Mouse (Mus musculus): ENCODE results near the gene B4galt2.

DNA sequence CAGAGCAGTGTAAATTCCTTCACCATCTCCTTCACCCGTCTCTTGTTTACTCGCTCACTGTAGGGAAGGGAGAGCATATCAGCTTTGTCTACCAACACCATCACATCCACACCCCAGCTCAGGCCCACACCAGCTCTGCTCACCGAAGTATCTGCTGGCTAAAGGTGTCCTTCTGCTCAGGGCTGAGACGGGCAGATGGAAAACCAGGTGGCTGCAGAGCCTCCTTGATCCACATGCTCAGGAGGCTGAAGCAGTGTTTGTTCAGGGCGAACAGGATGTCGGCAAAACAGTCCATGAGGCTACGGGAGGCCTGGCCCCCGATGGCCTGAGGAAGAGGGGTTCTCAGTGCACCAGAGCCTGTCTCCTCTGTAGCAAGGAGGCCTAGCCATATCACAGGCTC, 11.3 kb upstream of the B4galt2 start:
- TF ChIP-seq MAX (IDR thresholded peaks at IDR 0.05; ENCODE audit: low read length) (no peak), ZKSCAN1 (IDR thresholded peaks at IDR 0.05; ENCODE audit: low read depth, low read length) (no peak), EP300 (IDR thresholded peaks at IDR 0.05; ENCODE audit: low read depth in 1 of 2, low read length in 2 of 2) (no peak), TAL1 (IDR thresholded peaks at IDR 0.05; ENCODE audit: low read length) (no peak), NELFE (IDR thresholded peaks at IDR 0.05; ENCODE audit: low read depth, low read length) (no peak), CTCF (IDR thresholded peaks at IDR 0.05 in 2 of 3, conservative IDR thresholded peaks at IDR 0.05 in 1 of 3; ENCODE audit: control insufficient read depth in 1 of 3, insufficient read depth in 1 of 3, low read depth in 2 of 3, low read length in 3 of 3, poor library complexity in 1 of 3, severe bottlenecking in 1 of 3) (no peak), KAT2A (conservative IDR thresholded peaks at IDR 0.05; ENCODE audit: low read depth, low read length) (no peak), POLR2A (IDR thresholded peaks at IDR 0.05; ENCODE audit: control insufficient read depth in 1 of 2, insufficient read depth in 1 of 2, low read depth in 1 of 2, low read length in 2 of 2, poor library complexity in 1 of 2) (no peak), MYB (IDR thresholded peaks at IDR 0.05; ENCODE audit: low read depth, low read length) (no peak), ETS1 (IDR thresholded peaks at IDR 0.05; ENCODE audit: low read depth, low read length) (no peak), CHD1 (IDR thresholded peaks at IDR 0.05; ENCODE audit: low read depth, low read length) (no peak), USF1 (IDR thresholded peaks at IDR 0.05; ENCODE audit: low read depth, low read length) (no peak), ZNF384 (IDR thresholded peaks at IDR 0.05; ENCODE audit: low read depth, low read length) (no peak)
